Mouse (Mus musculus) E14TG2a.4 (cell line): ENCODE measurements around the gene Litaf.

Experiments
- H3K27me3 ChIP-seq: 2 replicates; pipeline ENCODE4 v1.6.1; 2014; ENCODE audit warnings: low read length, control low read depth; ENCODE audit not compliant: insufficient read depth
- H3K36me3 ChIP-seq: 2 replicates; pipeline ENCODE4 v1.6.1; 2014; ENCODE audit warnings: low read length, control low read depth; ENCODE audit not compliant: insufficient read depth
- H3K4me1 ChIP-seq: replicated peaks from 2 replicates; pipeline ENCODE4 v1.6.1; 2014; ENCODE audit warnings: low read depth, low read length, control low read depth
- H3K4me3 ChIP-seq: replicated peaks from 2 replicates; pipeline ENCODE4 v1.5.1; 2014; ENCODE audit warnings: mild to moderate bottlenecking, low read length
- H3K9me3 ChIP-seq: 2 replicates; pipeline ENCODE4 v1.6.1; 2014; ENCODE audit warnings: low read length, control low read depth
- CTCF ChIP-seq: conservative IDR thresholded peaks from 2 replicates; pipeline ENCODE4 v1.5.1; 2014; ENCODE audit warnings: low read length
- NANOG ChIP-seq: IDR thresholded peaks from 2 replicates; pipeline ENCODE4 v1.6.1; 2014; ENCODE audit warnings: borderline replicate concordance, low read length, mixed read lengths
- POU5F1 ChIP-seq: IDR thresholded peaks from 2 replicates; pipeline ENCODE4 v1.6.1; 2014; ENCODE audit warnings: low read length, borderline replicate concordance

Gene Litaf

DNA sequence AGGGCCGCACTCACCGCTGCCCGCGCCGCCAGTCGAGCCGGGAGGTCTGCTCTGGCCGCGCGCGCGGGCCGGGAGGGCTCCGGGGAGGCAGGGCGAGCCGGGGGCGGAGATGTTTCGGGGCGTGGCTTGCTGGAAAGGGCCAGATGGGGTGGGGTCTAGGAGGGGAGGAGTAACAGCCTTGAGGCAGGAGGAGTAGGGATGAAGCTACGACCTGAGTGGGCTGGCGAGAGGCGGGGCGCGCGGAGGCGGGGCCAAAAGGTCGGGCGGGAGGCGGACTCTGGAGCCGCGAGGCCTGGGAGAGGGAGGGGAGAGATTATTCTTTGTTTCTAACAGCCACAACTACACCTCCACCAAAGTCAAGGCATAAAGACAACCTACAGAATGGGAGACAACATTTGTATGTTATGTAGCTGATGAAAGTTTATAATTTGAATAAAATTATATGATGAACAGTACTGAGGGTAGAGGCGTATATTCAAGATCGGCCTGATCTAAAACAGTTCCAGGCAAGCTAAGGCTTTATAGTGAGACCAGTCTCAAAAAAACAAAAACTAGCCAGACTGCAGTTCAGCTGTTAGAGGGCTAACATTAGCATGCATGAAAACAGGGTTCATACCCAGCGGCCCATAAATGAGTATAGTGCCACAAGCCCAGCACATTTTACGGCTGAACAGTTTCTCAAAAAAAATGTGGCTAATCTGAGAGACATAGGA is 72.8 kb downstream of the Litaf start:
- no peaks in the 10 kb centered on the region for H3K9me3 ChIP-seq
- H3K36me3 ChIP-seq = peaks cover 7% of the 10 kb centered on the region
- no peak for TF ChIP-seq CTCF
- no peak for TF ChIP-seq NANOG
- no peak for TF ChIP-seq POU5F1
- H3K27me3 ChIP-seq = peaks cover 16% of the 10 kb centered on the region
- H3K4me1 ChIP-seq = peaks cover 44% of the 10 kb centered on the region
- H3K4me3 ChIP-seq = peak overlapping the region; percentile 95

DNA sequence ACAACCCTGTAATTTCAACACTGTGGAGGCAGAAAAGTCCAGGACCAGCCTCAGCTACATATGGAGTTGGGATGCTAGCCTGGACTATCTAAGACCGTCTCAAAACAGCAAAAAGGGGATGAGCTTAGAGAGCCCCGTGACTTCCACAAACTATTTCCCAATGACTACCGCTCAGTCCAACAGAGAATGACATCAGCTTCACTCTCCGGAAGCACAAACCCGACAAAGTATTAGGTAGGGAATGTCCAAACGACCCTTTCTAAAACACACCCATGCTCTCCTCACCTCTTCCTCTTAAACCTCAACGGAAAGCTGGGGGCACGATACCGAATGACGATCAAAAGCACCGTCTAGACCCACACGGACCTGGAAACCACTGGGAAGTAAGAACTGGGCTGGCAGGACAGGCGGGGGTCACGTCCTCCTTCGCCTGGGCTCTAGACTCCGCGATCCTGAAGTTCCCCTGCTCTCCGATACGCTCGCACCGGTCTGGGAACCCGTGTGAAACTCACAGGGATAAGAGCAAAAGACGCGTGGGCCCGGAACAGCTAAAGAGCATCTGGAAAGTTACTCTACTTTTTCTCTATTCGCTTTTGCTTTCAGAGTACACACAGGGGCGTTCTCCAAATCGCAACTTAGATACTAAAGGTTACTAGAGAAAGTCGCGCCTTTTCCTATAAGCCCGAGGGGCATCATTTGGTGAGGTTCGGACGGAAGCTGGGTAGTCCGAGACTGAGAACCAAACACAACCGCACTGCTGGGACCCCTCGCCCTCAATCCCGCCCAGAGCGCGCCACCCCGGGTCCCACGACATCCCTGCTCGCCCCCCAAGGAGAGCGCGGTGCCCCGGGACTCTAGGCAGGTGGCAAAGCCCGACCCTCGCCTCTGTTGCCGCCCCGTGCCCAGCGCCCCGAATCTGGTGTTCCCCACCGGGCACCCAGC is 73.6 kb downstream of the Litaf start:
- Histone ChIP-seq H3K4me1 (peaks cover 43% of the 10 kb centered on the region), H3K36me3 (peaks cover 7% of the 10 kb centered on the region), H3K27me3 (peaks cover 16% of the 10 kb centered on the region), H3K9me3 (no peaks in the 10 kb centered on the region), H3K4me3 (peak overlapping the region; percentile 95)
- no peak for TF ChIP-seq POU5F1
- TF ChIP-seq NANOG = no peak
- no peak for TF ChIP-seq CTCF

DNA sequence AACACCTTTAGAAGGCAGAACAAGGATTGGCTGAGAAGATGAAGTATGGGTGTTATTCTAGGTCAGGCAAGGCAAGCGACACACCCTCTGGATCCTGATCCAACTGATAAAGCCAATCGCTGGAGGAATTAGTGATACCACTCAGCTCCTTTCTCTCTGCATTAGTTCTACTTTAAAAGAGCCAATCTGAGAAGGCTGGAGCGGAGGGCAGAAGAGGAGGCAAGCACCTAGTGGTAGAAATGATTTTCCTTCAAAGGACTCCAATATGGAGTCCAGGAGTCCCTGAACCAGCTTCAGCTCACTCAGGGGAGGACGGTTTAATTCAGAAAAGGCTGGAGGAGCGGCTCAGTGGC is 74.2 kb downstream of the Litaf start:
- peaks cover 46% of the 10 kb centered on the region for H3K4me1 ChIP-seq
- H3K36me3 ChIP-seq = peaks cover 7% of the 10 kb centered on the region
- H3K27me3 ChIP-seq = peaks cover 16% of the 10 kb centered on the region
- no peak for TF ChIP-seq NANOG
- no peaks in the 10 kb centered on the region for H3K9me3 ChIP-seq
- H3K4me3 ChIP-seq = peak overlapping the region; percentile 95

DNA sequence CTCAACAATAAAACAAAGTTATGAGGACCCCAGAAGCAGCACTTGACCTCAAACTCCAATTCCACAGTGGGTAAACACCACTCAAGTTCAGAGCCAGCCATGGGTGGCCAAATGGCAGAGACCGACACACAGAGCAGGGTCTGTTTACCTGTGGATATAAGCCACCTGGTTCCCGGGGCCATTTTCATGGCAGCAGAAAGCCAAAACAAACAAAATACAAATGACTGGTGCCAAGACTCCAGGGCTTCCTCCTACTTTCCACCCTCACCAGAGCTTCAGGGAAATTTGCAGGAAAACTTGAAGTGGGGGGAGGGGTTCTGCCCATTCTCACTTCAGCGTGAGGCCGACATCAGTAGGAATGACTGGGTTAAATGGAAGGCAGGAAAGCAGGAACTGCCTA is 75.2 kb downstream of the Litaf start:
- H3K27me3 ChIP-seq = peaks cover 16% of the 10 kb centered on the region
- TF ChIP-seq POU5F1 = no peak
- TF ChIP-seq NANOG = no peak
- no peak for TF ChIP-seq CTCF
- peaks cover 7% of the 10 kb centered on the region for H3K36me3 ChIP-seq
- H3K4me3 ChIP-seq = no peak overlapping the region
- no peaks in the 10 kb centered on the region for H3K9me3 ChIP-seq
- peaks cover 53% of the 10 kb centered on the region for H3K4me1 ChIP-seq

DNA sequence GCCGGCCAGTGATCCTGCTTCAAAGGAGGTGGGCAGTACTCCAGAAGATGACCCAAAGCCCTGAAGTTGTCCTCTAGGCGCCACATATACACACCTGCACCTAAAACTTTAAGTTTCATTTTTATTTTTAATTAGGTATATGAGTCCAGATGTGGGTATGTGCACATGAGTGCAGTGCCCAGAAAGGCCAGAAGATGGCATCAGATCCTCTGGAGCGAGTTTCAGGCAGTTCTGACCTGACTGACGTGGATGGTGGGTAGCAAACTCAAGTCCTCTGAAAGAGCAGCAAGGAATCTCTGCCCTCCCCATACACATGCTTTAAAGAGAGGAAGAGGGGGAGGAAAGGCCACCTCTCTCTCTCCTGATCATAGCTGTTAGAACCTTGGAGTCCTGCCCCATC is 76.1 kb downstream of the Litaf start:
- TF ChIP-seq POU5F1 (no peak), CTCF (peak; percentile 70), NANOG (no peak)
- Histone ChIP-seq H3K4me3 (no peak overlapping the region), H3K4me1 (peaks cover 57% of the 10 kb centered on the region), H3K27me3 (peaks cover 16% of the 10 kb centered on the region), H3K36me3 (peaks cover 7% of the 10 kb centered on the region), H3K9me3 (no peaks in the 10 kb centered on the region)

DNA sequence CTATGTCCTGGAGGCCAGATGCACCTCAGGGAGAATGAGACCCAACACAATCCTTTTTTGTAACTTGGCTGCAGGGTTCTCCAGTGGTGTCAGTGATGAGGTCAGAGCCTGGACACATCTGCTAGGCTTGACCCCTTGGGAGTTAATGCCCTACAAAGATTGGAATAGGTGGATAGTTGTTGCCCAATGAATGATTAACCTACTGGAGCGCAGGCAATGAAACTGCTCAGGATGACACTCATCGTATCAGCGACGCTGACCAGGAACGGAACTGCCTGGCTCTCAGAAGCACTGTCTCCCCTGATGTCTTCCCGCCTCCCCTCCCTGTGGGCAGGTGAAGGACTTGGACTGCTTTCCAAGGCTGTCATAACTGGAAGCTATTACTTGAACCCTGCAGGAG is 76.6 kb downstream of the Litaf start:
- Histone ChIP-seq H3K4me3 (no peak overlapping the region), H3K9me3 (no peaks in the 10 kb centered on the region), H3K27me3 (peaks cover 16% of the 10 kb centered on the region), H3K4me1 (peaks cover 52% of the 10 kb centered on the region), H3K36me3 (peaks cover 7% of the 10 kb centered on the region)
- TF ChIP-seq CTCF (no peak), POU5F1 (no peak), NANOG (no peak)

DNA sequence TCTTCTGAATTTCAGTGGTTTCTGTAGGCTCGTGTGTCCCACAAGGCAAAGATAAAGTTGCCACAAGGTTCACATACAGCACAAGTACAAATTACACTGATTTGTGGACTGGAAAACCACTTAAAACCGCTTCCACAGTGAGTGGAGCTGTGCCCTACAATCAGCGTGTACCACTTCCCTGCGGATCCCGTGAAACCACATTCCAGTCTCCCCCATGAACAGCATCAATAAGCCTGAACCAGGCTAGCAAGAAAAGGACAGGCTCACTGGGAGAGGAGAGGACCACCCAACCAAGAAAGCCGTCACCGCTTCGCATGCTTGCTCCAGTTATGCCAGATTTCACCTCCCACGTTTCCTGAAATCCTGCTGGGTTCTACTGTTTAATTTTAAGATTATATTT is 77.7 kb downstream of the Litaf start:
- H3K9me3 ChIP-seq = no peaks in the 10 kb centered on the region
- H3K36me3 ChIP-seq = peaks cover 7% of the 10 kb centered on the region
- H3K4me3 ChIP-seq = no peak overlapping the region
- no peak for TF ChIP-seq CTCF
- no peak for TF ChIP-seq NANOG
- TF ChIP-seq POU5F1 = no peak
- peaks cover 43% of the 10 kb centered on the region for H3K4me1 ChIP-seq
- peaks cover 16% of the 10 kb centered on the region for H3K27me3 ChIP-seq

DNA sequence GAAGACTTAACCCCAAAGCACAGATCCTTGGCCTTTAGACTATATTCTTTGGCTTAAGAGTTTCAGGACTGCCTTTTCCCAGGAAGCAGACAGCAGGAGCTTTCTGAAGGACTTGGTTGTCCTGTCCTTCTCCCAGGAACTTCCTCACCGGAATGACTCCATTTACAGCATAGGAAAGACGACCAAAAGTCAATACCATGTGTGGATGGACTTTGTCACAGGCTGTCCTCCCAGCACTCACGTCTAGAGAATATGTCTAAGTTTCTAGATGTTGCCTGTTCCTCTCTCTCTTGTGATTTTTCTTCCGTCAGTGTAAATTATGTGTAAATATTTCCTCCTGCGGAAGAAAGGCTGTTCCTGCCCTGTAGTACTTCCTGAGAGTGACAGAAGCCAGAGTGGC is 81.4 kb downstream of the Litaf start:
- TF ChIP-seq POU5F1 (no peak), CTCF (no peak), NANOG (no peak)

More for the DNA sequence above, 81.4 kb downstream of the Litaf start:
- H3K36me3 ChIP-seq = peaks cover 6% of the 10 kb centered on the region
- no peaks in the 10 kb centered on the region for H3K27me3 ChIP-seq
- no peak overlapping the region for H3K4me3 ChIP-seq
- H3K9me3 ChIP-seq = no peaks in the 10 kb centered on the region
- peaks cover 44% of the 10 kb centered on the region for H3K4me1 ChIP-seq
